In the genomic region with DNA sequence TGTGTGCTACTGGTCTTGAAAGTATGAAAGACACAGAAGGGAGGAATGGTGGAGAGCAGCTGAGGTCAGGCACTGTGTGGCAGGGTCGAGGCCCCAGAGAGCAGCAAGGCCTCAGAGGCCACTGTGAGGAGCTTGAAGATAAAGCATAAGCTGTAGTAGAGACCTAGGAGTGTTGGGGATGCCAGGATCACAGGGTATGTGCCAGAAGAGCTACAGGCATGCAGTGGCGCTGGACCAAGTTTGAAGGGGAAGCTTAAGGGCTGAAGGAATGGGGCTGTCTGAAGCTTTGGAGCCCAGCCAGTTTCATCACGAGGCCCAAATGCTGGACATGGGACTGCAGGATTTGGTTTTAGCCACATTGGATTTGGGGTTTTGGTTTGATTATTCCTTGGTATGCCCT, we compare ENCODE assay signal across 31 mouse cellular contexts. TPM values are rescaled to one million over a fixed set of nuclear protein-coding genes. Genes with fewer than 3 reads are reported as not detected.
"Had no signal": no experiment of that assay in that cellular context is flagged by ENCODE, and none has a peak within 500 bp of the region (broad histone marks: within the 10 kb centered on the region; RNA-seq: fewer than 3 reads in every experiment).

No protein-coding gene starts in this region.

RNA-seq across cellular contexts. Expression of a gene that starts 44.5 kb away (rescaled TPM):
- total RNA-seq: forebrain, postnatal 0 days; gastrocnemius, adult 18-20 months; gastrocnemius, adult 8-10 months; gastrocnemius, postnatal 14 days; gastrocnemius, postnatal 36 days; heart, postnatal 25 days; hematopoietic stem cell, adult 5-6 weeks; hindbrain, postnatal 0 days; layer of hippocampus, adult 18-20 months; layer of hippocampus, adult 8-10 months; layer of hippocampus, postnatal 14 days; layer of hippocampus, postnatal 36 days; left cerebral cortex, adult 18-20 months; left cerebral cortex, adult 8-10 months; left cerebral cortex, postnatal 10 days; left cerebral cortex, postnatal 25 days; left cerebral cortex, postnatal 4 days; liver, adult 2 months had no signal
- polyA plus RNA-seq: forebrain, postnatal 0 days; gonadal fat pad, adult 2 months; heart, embryonic 11.5 days; heart, embryonic 13.5 days; heart, embryonic 15.5 days; hindbrain, embryonic 11.5 days; hindbrain, embryonic 13.5 days; hindbrain, embryonic 15.5 days; hindbrain, postnatal 0 days; intestine, embryonic 14.5 days; intestine, embryonic 16.5 days; large intestine, adult 2 months; limb, embryonic 11.5 days; limb, embryonic 13.5 days; limb, embryonic 15.5 days; liver, adult 2 months had no signal
